Mouse (Mus musculus): ENCODE measurements around the gene Rnh1. TPM values are rescaled to one million over a fixed set of nuclear protein-coding genes. Genes with fewer than 3 reads are reported as not detected.
A peak's percentile ranks its signal among the peaks of the same experiment; 100 is the strongest.

Gene Rnh1
- total and polyA plus RNA-seq, 3 experiments, result 71.4 to 94.5 TPM; not detected in 1

DNA sequence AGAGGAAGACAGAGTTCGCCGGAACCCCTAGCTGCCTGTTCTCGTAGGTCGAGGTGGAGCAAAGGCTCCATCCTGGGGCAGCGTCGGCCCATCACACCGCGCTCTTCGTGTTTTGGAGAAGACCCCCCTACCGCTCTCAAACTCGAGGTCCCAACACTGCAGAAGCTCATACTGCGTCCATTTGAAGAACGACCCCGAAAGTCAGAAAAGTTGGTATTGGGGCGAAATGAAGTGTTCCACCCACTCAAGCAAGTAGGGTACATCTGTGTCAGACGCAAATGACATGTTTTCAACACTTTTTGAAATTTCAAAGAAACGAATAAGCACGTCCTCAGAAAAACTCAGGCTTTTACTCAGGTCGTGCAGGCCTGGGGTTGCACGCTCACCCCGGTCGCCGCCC, 21.8 kb upstream of the Rnh1 start:
- no peak for DNase-seq (ENCODE audit: low read depth, low spot score)
- Histone ChIP-seq H3K9ac (ENCODE audit: control insufficient read depth, low read depth, low read length, poor library complexity, severe bottlenecking) (peak overlapping the region; percentile 82), H3K9me3 (replicated peaks; ENCODE audit: insufficient read depth, low read length) (no peaks in the 10 kb centered on the region), H3K79me2 (ENCODE audit: control insufficient read depth, insufficient read depth, low read length, poor library complexity) (peaks cover 12% of the 10 kb centered on the region), H3K4me1 (ENCODE audit: control insufficient read depth in 1 of 2, insufficient read depth in 2 of 2, low read length in 2 of 2) (peaks cover 6 to 29% of the 10 kb centered on the region in 2 experiments; a peak in 3 of 4 replicates), H3K36me3 (ENCODE audit: control insufficient read depth in 1 of 2, insufficient read depth in 2 of 2, low read length in 2 of 2) (peaks cover 2 to 18% of the 10 kb centered on the region in 2 experiments; a peak in 3 of 4 replicates), H3K4me3 (ENCODE audit: control insufficient read depth in 1 of 2, insufficient read depth in 1 of 2, low read depth in 2 of 2, low read length in 2 of 2) (peak overlapping the region; percentile 57 to 90), H3K27ac (ENCODE audit: control insufficient read depth, low read depth, low read length) (peak overlapping the region; percentile 76), H3K27me3 (ENCODE audit: control insufficient read depth in 1 of 2, insufficient read depth in 2 of 2, low read length in 2 of 2) (no peaks in the 10 kb centered on the region)
- TF ChIP-seq GATA1 (IDR thresholded peaks at IDR 0.05; ENCODE audit: low read depth, low read length) (no peak), MAZ (IDR thresholded peaks at IDR 0.05; ENCODE audit: low read depth, low read length) (0 out of 2 replicates have a peak, but pooled peaks have one; percentile 9), MYC (IDR thresholded peaks at IDR 0.05; ENCODE audit: low read depth, low read length) (0 out of 2 replicates have a peak, but pooled peaks have one; percentile 51), EP300 (IDR thresholded peaks at IDR 0.05; ENCODE audit: low read depth in 1 of 2, low read length in 2 of 2) (no peak), NELFE (IDR thresholded peaks at IDR 0.05; ENCODE audit: low read depth, low read length) (peak; percentile 38), NRF1 (IDR thresholded peaks at IDR 0.05; ENCODE audit: insufficient read depth, low read depth, low read length, poor library complexity, severe bottlenecking) (no peak), UBTF (IDR thresholded peaks at IDR 0.05; ENCODE audit: borderline replicate concordance, insufficient read depth, low read depth, low read length) (no peak)

DNA sequence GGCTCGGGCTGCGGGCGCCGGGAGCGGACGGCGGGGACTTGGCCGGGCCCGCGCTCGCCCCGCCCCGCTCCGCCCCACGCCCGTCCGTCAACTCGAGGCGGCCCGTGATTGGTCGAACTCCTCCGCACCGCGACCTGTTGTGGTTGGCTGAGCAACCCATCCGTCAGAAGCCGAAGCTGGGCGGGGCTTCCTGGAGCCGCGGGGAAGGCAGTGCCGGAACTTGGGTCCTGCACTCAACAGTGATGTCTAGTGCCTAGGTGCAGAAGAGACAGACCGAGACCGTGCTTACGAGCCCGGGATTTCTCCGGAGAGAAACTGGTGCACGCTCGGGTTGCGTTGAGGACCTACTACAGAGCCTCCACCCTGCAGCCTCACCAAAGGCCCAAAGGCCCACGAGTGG, 21.3 kb upstream of the Rnh1 start, which contains the start of the genes Hras and Lrrc56:
Gene Hras, minus strand, starts transcription at position 58 of the 400 bp plus-strand sequence.
Gene Lrrc56, plus strand, starts transcription at position 210 of the 400 bp plus-strand sequence.
- Histone ChIP-seq H3K36me3 (ENCODE audit: control insufficient read depth in 1 of 2, insufficient read depth in 2 of 2, low read length in 2 of 2) (peaks cover 2 to 18% of the 10 kb centered on the region in 2 experiments; a peak in 3 of 4 replicates), H3K27ac (ENCODE audit: control insufficient read depth, low read depth, low read length) (peak within 1 kb of the TSS; percentile 76), H3K9ac (ENCODE audit: control insufficient read depth, low read depth, low read length, poor library complexity, severe bottlenecking) (peak within 1 kb of the TSS; percentile 97), H3K4me1 (ENCODE audit: control insufficient read depth in 1 of 2, insufficient read depth in 2 of 2, low read length in 2 of 2) (peaks cover 6 to 29% of the 10 kb centered on the region in 2 experiments; a peak in 3 of 4 replicates), H3K9me3 (replicated peaks; ENCODE audit: insufficient read depth, low read length) (no peaks in the 10 kb centered on the region), H3K79me2 (ENCODE audit: control insufficient read depth, insufficient read depth, low read length, poor library complexity) (peaks cover 12% of the 10 kb centered on the region), H3K27me3 (ENCODE audit: control insufficient read depth in 1 of 2, insufficient read depth in 2 of 2, low read length in 2 of 2) (no peaks in the 10 kb centered on the region), H3K4me3 (ENCODE audit: control insufficient read depth in 1 of 2, insufficient read depth in 1 of 2, low read depth in 2 of 2, low read length in 2 of 2) (peak within 1 kb of the TSS; percentile 96)
- peak; percentile 79 for TF ChIP-seq TBP (IDR thresholded peaks at IDR 0.05; ENCODE audit: low read depth, low read length)
- TF ChIP-seq MEF2A (IDR thresholded peaks at IDR 0.05; ENCODE audit: extremely low read depth, insufficient replicate concordance, low read depth, low read length, poor library complexity, severe bottlenecking), result no peak
- TF ChIP-seq NRF1 (IDR thresholded peaks at IDR 0.05; ENCODE audit: insufficient read depth, low read depth, low read length, poor library complexity, severe bottlenecking), result 0 out of 2 replicates have a peak, but pooled peaks have one; percentile 12
- peak; percentile 61 to 88 for TF ChIP-seq POLR2A (IDR thresholded peaks at IDR 0.05; ENCODE audit: control insufficient read depth in 1 of 2, insufficient read depth in 1 of 2, low read depth in 1 of 2, low read length in 2 of 2, poor library complexity in 1 of 2)
- peak; percentile 70 for TF ChIP-seq TCF12 (IDR thresholded peaks at IDR 0.05; ENCODE audit: low read depth, low read length)
- TF ChIP-seq CTCF (IDR thresholded peaks at IDR 0.05 in 2 of 3, conservative IDR thresholded peaks at IDR 0.05 in 1 of 3; ENCODE audit: control insufficient read depth in 1 of 3, insufficient read depth in 1 of 3, low read depth in 2 of 3, low read length in 3 of 3, poor library complexity in 1 of 3, severe bottlenecking in 1 of 3), result no peak
- TF ChIP-seq SIN3A (IDR thresholded peaks at IDR 0.05; ENCODE audit: low read length), result peak; percentile 51; the same call in 1 of the 2 replicates
- no peak for TF ChIP-seq MAFK (IDR thresholded peaks at IDR 0.05; ENCODE audit: borderline replicate concordance, low read depth, low read length)
- TF ChIP-seq NELFE (IDR thresholded peaks at IDR 0.05; ENCODE audit: low read depth, low read length), result peak; percentile 87
- no peak for TF ChIP-seq RAD21 (IDR thresholded peaks at IDR 0.05; ENCODE audit: low read depth, low read length)
- TF ChIP-seq ZC3H11A (IDR thresholded peaks at IDR 0.05; ENCODE audit: low read depth, low read length), result no peak
- peak; percentile 71 for TF ChIP-seq HCFC1 (IDR thresholded peaks at IDR 0.05; ENCODE audit: low read depth, low read length)
- no peak for TF ChIP-seq KAT2A (conservative IDR thresholded peaks at IDR 0.05; ENCODE audit: low read depth, low read length)
- peak; percentile 90 for TF ChIP-seq ZMIZ1 (IDR thresholded peaks at IDR 0.05; ENCODE audit: low read depth, low read length)
- no peak for TF ChIP-seq EP300 (IDR thresholded peaks at IDR 0.05; ENCODE audit: low read depth in 1 of 2, low read length in 2 of 2)
- TF ChIP-seq POLR2AphosphoS2 (IDR thresholded peaks at IDR 0.05; ENCODE audit: low read length), result peak; percentile 79
- TF ChIP-seq BHLHE40 (IDR thresholded peaks at IDR 0.05; ENCODE audit: borderline replicate concordance, low read depth, low read length), result no peak
- TF ChIP-seq POLR2AphosphoS5 (IDR thresholded peaks at IDR 0.05; ENCODE audit: borderline replicate concordance, low read depth, low read length), result no peak
- no peak for TF ChIP-seq SMC3 (IDR thresholded peaks at IDR 0.05; ENCODE audit: low read depth, low read length)
- peak; percentile 30; the same call in 1 of the 2 replicates for TF ChIP-seq CHD2 (IDR thresholded peaks at IDR 0.05; ENCODE audit: low read length)
- TF ChIP-seq CHD1 (IDR thresholded peaks at IDR 0.05; ENCODE audit: low read depth, low read length), result no peak
- TF ChIP-seq ELF1 (IDR thresholded peaks at IDR 0.05; ENCODE audit: low read depth, low read length), result peak; percentile 86
- no peak for TF ChIP-seq MAZ (IDR thresholded peaks at IDR 0.05; ENCODE audit: low read depth, low read length)
- no peak for TF ChIP-seq E2F4 (IDR thresholded peaks at IDR 0.05; ENCODE audit: borderline replicate concordance, low read depth, low read length)
- DNase-seq (ENCODE audit: low read depth, low spot score), result peak; percentile 99

All from MEL (cell line).